Mouse (Mus musculus) ES-Bruce4 (cell line): ENCODE measurements around the gene Gtf2f1. TPM values are rescaled to one million over a fixed set of nuclear protein-coding genes. Genes with fewer than 3 reads are reported as not detected.

Experiments used
- H3K27ac ChIP-seq: 2 replicates; pipeline ENCODE4 v1.5.1; 2012; ENCODE audit warnings: low read length, inconsistent platforms; ENCODE audit not compliant: insufficient read depth
- H3K27me3 ChIP-seq: 2 replicates; pipeline ENCODE4 v1.6.1; 2012; ENCODE audit warnings: mild to moderate bottlenecking, low read length, inconsistent platforms; ENCODE audit not compliant: control insufficient read depth, poor library complexity, insufficient read depth, severe bottlenecking
- H3K36me3 ChIP-seq: 2 replicates; pipeline ENCODE4 v1.6.1; 2012; ENCODE audit warnings: inconsistent platforms, mild to moderate bottlenecking, low read length, moderate library complexity; ENCODE audit not compliant: control insufficient read depth, poor library complexity, insufficient read depth, severe bottlenecking
- H3K4me1 ChIP-seq: one replicate; pipeline ENCODE4 v1.8.1; 2011; ENCODE audit warnings: low read length; ENCODE audit not compliant: control insufficient read depth, insufficient read depth
- H3K4me3 ChIP-seq: 2 replicates; pipeline ENCODE4 v1.5.1; 2011; ENCODE audit warnings: low read depth, mild to moderate bottlenecking, low read length
- H3K9ac ChIP-seq: 2 replicates; pipeline ENCODE4 v1.6.1; 2012; ENCODE audit warnings: low read depth, mild to moderate bottlenecking, inconsistent platforms; ENCODE audit not compliant: poor library complexity, severe bottlenecking
- H3K9me3 ChIP-seq: replicated peaks from 2 replicates; pipeline ENCODE4 v1.6.1; 2012; ENCODE audit warnings: mild to moderate bottlenecking, low read length, inconsistent platforms; ENCODE audit not compliant: control insufficient read depth, poor library complexity, insufficient read depth, severe bottlenecking
- CTCF ChIP-seq: IDR thresholded peaks from one replicate; pipeline ENCODE4 v1.8.1; 2011; ENCODE audit warnings: low read depth, low read length
- EP300 ChIP-seq: IDR thresholded peaks from 2 replicates; pipeline ENCODE4 v1.6.1; 2011; ENCODE audit warnings: low read depth, low read length; ENCODE audit not compliant: insufficient read depth
- POLR2A ChIP-seq: IDR thresholded peaks from one replicate; pipeline ENCODE4 v1.8.1; 2011; ENCODE audit warnings: low read length; ENCODE audit not compliant: insufficient read depth
- polyA plus RNA-seq: library from polyadenylated mRNA; stranded (reverse); fragments of >200 nt; gene quantifications from 2 replicates; pipeline ENCODE4 v1.2.4, GENCODE M21; 2011; ENCODE audit warnings: low read depth; ENCODE audit not compliant: missing spikeins, insufficient read depth, insufficient read length

Gene Gtf2f1
- polyA plus RNA-seq, 1 experiment, result 74.1 TPM

GRCm38 (mm10) chr17:56989467-56990114, 21.5 kb downstream of the Gtf2f1 start:
- H3K36me3 ChIP-seq, result peaks cover 20% of the 10 kb centered on the region
- H3K27me3 ChIP-seq, result no peaks in the 10 kb centered on the region
- H3K27ac ChIP-seq, result peak overlapping the region; percentile 80
- no peak for TF ChIP-seq POLR2A
- no peak for TF ChIP-seq EP300
- no peak for TF ChIP-seq CTCF
- peak overlapping the region; percentile 81 for H3K4me3 ChIP-seq
- H3K9ac ChIP-seq, result peak overlapping the region; percentile 60
- H3K9me3 ChIP-seq, result no peaks in the 10 kb centered on the region
- H3K4me1 ChIP-seq, result peaks cover 3% of the 10 kb centered on the region

- peak overlapping the region; percentile 60; the same call in 1 of the 2 replicates for H3K9ac ChIP-seq
- peaks cover 17% of the 10 kb centered on the region for H3K36me3 ChIP-seq
- H3K9me3 ChIP-seq, result no peaks in the 10 kb centered on the region
- no peak overlapping the region for H3K4me3 ChIP-seq
- no peaks in the 10 kb centered on the region for H3K27me3 ChIP-seq
- TF ChIP-seq CTCF (no peak), POLR2A (no peak), EP300 (no peak)
- peaks cover 3% of the 10 kb centered on the region for H3K4me1 ChIP-seq
- H3K27ac ChIP-seq, result no peak overlapping the region
Observed at GRCm38 (mm10) chr17:56988921-56989430, 22.1 kb downstream of the Gtf2f1 start.

- Histone ChIP-seq H3K36me3 (peaks cover 12% of the 10 kb centered on the region), H3K9ac (no peak overlapping the region), H3K27me3 (no peaks in the 10 kb centered on the region), H3K4me3 (no peak overlapping the region), H3K9me3 (no peaks in the 10 kb centered on the region), H3K27ac (no peak overlapping the region), H3K4me1 (peaks cover 3% of the 10 kb centered on the region)
- peak; percentile 39 for TF ChIP-seq CTCF
- no peak for TF ChIP-seq POLR2A
- no peak for TF ChIP-seq EP300
Observed at GRCm38 (mm10) chr17:56988441-56988840, 22.6 kb downstream of the Gtf2f1 start.

- Histone ChIP-seq H3K36me3 (no peaks in the 10 kb centered on the region), H3K9ac (no peak overlapping the region), H3K4me1 (peaks cover 2% of the 10 kb centered on the region), H3K9me3 (no peaks in the 10 kb centered on the region), H3K4me3 (no peak overlapping the region), H3K27ac (no peak overlapping the region), H3K27me3 (no peaks in the 10 kb centered on the region)
- TF ChIP-seq POLR2A, result no peak
- TF ChIP-seq CTCF, result no peak
- TF ChIP-seq EP300, result no peak
Observed at GRCm38 (mm10) chr17:56986105-56986805, 24.8 kb downstream of the Gtf2f1 start.

- H3K27ac ChIP-seq, result no peak overlapping the region
- no peaks in the 10 kb centered on the region for H3K9me3 ChIP-seq
- TF ChIP-seq POLR2A (no peak), EP300 (no peak), CTCF (no peak)
- no peaks in the 10 kb centered on the region for H3K27me3 ChIP-seq
- H3K4me1 ChIP-seq, result no peaks in the 10 kb centered on the region
- H3K4me3 ChIP-seq, result no peak overlapping the region
- H3K9ac ChIP-seq, result no peak overlapping the region
- H3K36me3 ChIP-seq, result no peaks in the 10 kb centered on the region
Observed at GRCm38 (mm10) chr17:56985656-56986055, 25.4 kb downstream of the Gtf2f1 start.

GRCm38 (mm10) chr17:56984886-56985285, 26.2 kb downstream of the Gtf2f1 start:
- no peak overlapping the region for H3K9ac ChIP-seq
- H3K9me3 ChIP-seq, result no peaks in the 10 kb centered on the region
- no peaks in the 10 kb centered on the region for H3K4me1 ChIP-seq
- no peaks in the 10 kb centered on the region for H3K27me3 ChIP-seq
- no peak overlapping the region for H3K27ac ChIP-seq
- no peaks in the 10 kb centered on the region for H3K36me3 ChIP-seq
- no peak overlapping the region for H3K4me3 ChIP-seq
- TF ChIP-seq EP300 (no peak), POLR2A (no peak), CTCF (no peak)
